Mouse (Mus musculus) c-Kit-negative CD71-positive TER-119-positive erythroid progenitor cells, embryonic 14.5 days (primary cell): ENCODE data around the gene Zfp719.
A peak's percentile ranks its signal among the peaks of the same experiment; 100 is the strongest.

Experiments used
- DNase-seq: peaks from one replicate; pipeline ENCODE4 v3.0.0-alpha.2; 2013; ENCODE audit warnings: low read depth, low spot score

Zfp719 gene

DNA sequence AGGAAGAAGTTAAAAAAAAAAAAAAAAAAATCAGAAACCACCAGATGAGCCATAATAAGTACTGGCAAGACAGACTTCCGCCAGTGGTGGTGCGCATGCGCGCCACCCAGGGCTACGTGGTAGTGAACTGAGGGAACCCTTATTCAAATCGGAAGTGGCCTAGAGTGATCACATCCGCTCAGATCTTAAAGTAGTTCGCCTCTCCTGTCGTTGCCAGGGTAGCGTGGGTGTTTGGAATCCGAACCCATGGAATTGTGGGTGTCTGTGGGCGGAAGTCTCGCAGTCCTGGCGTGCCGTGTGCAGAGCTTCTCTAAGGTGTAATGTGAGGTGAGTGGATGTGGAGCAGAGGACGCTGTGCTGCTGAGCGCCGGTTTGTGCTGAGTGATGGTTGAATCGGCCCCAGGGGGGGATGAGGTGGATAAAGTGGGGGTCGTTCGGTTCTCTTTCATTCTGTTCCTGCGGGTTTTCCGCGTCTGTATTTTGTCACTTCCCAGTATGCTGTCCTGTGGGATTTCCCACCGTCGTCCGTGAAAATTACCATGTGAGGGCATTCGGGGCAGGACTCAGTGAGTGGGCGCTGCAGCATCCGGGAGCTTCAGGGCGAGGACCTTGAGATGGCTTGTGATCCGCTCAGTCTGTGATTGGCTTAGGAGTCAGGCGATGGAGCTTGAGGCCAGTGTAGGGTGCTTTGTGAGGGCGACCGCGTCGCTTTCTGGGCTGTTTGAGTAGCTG lies at the start of gene Zfp719:
Zfp719 (plus strand) TSS at position 171 of the 732 bp plus-strand sequence.
- DNase-seq: peak; percentile 59

DNA sequence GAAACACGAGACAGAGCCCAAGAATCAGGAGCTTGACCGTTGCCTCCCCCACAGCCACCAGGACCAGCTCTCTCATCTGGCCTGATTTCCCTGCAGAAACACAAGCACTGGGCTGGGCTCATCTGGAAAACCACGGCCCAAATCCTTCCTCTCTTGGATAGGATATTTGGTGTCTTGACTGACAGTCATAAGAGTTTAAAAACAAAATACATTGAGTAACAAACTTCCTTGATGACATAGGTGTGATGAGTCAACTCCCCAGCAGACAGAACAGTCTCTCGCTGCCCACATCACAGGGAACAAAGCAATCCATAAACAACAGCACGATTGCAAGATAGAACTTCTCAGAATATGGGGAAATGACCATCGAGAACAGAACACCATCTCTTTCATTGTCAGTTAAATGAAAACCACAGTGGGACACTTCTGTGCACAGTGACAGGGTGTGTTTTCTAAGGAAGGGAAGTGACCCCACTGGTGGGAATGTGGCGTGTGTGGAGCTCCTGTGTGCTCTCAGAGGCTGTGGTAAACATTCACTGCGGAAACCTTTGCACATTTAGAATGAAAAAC lies 49.1 kb upstream of the Zfp719 start:
- no peak for DNase-seq

DNA sequence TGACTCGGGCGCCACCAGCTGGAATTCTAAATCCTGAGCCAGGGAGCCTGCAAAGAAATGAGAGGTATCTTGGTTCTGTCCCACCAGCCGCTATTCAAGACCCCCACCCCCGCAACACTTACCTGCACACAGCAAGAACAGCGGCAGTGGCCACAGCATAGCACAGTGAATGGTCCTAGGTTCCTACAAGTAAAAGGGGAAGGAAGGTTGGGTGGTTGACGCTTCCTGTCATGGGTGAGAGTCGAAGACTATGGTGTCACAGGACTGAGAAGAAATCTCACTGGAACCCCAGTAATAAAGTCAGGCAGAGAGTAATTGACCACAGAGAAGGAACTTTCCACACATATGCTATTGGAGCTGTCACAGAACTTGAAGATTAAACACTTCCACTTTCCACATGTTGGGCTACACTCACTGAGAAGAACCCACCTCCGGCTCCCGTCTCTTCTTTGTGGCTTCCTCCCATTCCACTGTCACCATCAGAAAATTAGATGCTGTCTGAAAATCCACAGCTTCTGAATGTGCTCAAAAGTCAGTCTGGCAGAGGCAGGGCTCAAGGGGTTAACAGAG lies 46.4 kb upstream of the Zfp719 start:
- no peak for DNase-seq

DNA sequence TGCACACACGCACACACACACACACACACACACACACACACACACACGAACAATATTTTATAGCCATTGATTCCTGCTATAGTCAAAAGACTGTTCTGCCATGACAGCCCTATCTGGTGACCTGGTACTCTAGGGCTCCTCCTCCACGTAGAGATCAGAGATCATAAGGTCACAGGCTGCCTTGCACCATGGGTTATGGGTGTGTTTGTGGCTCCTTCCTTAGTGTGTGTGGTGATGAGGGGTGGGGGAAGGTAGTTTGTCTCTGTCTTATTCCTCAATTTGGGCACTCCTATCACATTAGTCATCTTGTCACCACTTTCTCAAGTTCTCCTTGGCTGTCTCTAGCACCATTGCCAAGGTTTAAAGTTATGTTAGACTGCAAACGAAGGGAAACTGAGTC lies 40.9 kb upstream of the Zfp719 start:
- DNase-seq: no peak

DNA sequence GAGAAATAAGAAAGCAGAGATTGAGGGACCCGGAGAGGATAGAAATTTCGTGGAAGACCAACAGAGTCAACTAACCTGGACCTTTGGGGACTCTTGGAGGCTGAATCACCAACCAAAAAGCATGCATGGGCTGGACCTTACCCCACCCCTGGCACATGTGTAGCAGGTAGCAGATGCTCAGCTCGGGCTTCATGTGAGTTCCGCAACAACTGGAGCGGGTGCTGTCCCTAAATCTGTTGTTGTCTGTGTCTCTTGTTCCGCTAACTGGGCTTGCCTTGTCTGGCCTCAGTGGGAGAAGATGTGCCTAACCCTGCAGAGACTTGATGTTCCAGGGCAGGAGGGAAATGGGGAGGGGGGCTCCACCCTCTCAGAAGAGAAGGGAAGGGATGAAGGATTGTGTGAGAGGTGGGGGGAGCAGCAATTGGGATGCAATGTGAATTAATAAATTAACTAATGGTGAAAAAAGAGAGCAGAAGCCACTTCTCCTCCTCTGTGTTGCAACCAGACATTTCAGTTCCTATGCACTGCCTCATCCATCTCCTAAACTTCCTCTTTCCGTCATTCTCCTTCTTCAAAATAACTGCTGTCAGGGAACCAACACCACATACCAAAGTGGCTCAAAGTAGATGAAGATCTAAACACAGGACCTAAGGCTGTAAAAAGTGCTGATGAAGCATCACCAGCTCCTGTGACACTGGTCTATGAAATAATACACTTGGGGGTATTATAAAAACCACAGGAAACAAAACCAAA lies 35.0 kb upstream of the Zfp719 start, which contains the start of gene Cd33:
Cd33 (minus strand) TSS at position 204 of the 753 bp plus-strand sequence.
- no peak for DNase-seq

DNA sequence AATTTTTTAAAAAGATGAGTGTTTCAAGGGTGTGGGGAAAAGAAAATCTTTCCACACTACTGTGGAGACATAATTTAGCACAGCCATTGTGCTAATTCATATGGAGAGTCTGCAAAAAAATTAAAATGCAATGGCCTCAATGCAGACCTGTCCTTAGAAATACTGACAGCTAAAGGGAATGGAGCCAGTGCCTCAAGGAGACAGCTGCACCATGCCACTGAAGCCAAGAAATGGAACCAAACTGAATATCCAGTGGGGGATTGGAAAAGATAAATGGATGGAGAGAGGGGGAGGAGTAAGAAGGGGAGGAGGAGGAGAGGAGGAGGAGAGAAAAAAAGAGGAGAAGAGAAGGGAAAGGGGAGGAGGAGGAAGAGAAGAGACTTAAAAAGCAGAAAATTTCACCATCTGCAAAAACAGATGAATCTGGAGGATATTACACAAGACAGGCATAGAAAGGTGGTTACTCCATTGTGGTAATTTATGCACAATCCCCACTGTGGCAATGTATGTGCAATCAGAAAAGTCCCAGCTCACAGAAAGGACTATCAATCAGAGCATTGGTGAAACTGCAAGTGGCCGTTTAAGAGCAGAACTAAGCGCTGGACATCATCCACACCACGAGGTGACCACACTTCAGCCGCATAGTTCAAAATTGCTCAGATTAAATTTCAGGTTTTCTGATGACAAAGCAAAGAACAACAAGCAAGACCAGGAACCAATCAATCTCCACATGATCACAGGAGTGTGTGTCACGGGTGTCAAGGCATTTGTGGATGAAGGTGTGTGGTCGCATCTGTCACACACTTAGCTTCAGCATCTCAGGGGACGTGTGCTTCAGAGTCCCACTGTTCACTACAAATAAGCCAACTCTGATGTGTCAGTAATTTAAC lies 33.5 kb upstream of the Zfp719 start:
- no peak for DNase-seq

DNA sequence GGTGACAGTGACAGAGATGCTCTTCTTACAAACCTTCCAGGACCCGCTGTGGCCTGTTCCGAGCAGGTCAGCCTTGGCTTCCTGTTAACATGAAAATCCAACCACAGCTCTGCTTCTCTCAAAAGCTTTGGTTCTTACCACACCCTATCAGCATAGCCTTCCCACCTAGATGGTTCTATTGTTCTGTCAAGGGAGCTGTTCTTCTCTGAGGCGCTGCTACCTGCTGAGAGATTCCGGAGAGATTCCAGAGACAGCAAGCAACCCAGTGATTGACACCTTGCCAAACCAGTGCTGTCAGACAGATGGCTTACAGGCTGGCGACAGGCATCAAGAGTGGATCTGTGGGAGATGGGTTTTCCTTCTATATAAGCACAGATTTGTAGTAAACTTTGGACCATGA lies 31.7 kb upstream of the Zfp719 start:
- DNase-seq: no peak

DNA sequence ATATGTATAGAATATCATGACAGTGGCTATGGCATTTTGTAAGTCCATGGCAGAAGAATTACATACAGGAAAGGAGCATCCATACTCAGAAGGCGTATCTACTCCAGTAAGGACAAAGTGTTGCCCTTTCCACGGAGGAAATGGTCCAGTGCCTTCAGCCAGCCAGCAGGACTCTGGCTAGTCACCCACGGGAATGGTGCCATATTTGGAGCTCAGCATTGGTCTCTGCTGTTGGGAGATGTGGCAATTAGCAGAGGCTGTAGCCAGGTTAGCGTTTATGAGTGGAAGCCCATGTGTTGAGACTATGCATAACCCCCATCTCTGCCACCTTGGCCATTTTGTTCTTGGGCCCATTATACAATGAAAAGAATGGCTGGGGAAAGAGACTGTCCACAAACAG lies 31.2 kb upstream of the Zfp719 start:
- no peak for DNase-seq

DNA sequence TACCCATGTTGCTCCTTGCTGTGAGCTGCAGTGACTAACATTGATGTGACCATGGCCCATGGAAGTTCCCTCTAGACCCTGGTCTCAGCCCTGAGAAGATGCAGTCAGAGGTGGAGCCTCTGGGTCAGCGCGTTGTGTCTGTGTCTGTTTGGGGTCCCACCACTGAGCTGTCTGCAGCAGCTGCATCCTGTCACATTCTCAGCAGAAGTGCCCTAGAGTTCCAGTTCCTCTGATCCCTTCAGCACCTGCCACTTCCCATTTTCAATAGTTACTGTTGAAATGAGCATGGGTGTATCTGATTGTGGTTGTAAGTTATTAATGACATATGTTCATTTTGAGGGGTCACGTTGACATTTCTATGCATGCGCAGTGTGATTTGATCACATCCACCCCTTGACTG lies 26.3 kb upstream of the Zfp719 start:
- no peak for DNase-seq

DNA sequence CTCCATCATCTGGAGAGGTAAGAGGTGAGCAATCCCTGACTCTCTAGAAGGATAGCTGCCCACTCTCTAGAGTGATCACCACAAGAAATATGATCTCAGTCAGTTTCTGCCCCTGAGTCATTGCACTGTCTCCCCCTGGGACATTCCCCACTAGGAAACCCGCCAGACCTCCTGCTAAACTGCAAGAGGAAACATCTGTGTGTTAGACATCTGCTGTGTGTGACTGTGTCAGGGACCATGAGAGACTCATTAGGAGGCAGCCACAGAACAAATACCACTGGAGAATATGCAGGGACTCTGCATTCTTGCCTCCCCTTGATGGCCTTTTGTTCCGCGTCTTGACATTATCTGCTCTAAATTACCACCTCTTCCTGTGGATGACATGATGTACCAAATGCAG lies 24.9 kb upstream of the Zfp719 start:
- DNase-seq: no peak

DNA sequence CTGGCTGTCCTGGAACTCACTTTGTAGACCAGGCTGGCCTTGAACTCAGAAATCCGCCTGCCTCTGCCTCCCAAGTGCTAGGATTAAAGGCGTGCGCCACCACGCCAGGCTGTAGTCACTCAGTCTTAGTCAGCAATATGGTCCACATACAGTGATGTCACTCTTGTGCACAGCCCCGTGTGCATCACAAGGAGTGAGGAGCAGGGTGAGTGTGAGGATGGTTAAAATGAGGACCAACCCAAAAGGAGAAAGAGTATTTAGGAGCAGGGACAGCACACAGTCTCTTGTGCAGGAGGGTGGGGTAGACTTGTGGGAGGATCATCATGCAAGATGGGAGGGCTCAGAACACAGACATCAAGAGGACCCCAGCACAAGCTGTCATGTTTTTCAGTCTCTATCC lies 24.1 kb upstream of the Zfp719 start:
- DNase-seq: no peak

DNA sequence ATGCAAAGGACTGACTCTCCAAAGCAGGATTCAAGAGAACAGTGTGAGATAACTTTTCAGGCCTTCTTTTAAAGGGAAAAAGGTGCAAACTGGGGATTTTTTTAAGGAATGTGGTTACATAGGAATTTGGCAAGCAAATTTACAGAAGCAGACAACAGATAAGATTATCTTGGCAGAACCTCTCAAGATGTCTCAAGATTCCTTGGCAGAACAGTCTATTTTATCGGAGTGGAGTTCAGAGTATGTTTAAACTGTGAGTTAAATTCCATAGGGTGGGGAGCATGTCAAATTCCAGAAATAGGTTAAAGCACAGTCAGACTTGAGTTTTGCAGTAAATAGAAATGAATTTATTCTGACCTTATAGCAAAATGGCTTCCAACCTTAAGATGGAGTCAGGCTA lies 22.5 kb upstream of the Zfp719 start:
- DNase-seq: no peak

DNA sequence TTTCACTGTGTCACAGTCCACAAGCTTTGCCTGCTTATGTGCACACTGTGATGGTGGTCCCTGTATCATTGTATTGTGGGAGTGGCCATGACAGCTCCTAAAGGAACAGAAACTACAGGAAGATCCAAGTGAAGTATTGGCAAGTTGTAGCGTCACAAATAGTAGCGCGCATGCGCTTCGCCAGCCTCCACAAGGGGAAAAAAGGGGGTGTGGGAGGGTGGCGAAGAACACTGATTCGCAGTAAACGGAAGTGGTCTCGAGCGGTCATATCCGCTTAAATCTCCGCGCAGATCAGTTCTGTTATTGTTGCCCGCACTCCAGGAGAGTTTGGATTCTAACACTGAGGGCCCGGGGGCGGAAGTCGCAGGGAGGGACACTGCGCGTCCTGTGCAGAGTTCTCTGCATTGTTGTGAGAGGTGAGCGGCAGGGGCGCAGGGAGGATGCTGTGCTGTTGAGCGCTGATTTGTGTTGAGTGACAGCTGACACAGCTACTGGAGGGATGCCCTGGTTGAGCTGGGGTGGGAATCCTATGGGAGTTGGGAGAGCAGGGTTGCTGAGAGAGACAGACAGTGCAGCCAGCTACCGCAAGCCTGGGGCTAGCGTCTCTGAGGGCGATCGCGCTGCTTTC lies 17.3 kb upstream of the Zfp719 start, which contains the start of gene Zfp658:
Zfp658 (plus strand) TSS at position 251 of the 628 bp plus-strand sequence.
- no peak for DNase-seq

DNA sequence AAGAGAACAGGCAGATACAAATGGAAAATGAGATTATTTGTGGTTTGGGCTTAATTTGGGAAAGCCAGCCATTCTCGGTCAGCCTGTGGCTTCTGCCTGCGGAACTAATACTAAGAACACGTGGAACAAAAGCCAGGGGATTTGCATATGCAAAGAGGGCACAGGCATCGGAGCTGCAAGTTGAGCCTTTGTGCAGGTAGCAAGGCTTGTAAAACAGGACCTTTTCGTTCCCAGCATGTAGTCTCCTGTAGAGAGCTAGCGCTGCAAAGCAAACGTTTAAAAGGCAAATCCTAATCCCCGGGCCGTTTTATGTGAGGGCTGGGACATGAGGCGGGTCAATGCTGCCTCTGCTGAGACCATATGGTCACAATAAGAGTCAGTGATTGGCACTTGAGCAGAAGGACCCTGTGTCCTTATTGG lies 16.7 kb upstream of the Zfp719 start:
- DNase-seq: no peak

DNA sequence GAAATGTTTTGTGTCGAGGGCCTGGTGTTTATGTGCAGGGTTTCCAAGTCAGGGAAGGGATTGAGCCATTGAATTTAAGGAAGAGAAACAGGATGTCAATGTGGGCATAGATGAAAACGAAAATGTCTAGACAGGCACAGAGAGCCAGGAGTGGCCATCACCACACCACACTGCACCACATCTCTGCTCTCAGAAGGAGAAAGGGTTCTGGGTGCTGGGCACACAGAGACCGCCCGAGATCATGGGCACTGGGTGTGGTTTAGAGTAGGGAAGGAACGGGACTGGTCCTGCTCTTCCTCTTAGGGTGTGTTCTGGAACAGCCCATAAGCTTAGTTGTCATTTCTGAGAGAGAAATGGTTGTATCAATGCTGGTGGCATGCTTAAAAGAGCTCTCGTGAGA lies 16.1 kb upstream of the Zfp719 start:
- DNase-seq: no peak

DNA sequence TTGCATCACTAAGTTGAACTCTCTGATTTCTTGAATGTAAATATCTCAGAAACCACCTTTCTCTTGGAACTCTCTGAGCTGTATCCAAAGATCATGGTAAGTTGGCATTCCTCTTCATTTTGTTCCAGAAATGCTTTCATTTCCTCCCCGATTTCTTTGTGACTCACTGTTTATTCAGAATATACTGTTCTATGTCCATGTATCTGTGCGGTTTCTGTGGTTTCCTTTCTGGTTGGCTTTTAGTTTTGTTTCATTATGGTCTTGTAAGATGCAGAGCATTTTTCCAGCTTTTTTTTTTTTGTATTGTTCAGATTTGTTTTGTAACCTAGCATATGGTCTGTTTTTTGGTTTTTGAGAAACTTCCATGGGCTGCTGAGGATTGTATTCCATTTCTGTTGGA lies 8.2 kb upstream of the Zfp719 start:
- DNase-seq: no peak

DNA sequence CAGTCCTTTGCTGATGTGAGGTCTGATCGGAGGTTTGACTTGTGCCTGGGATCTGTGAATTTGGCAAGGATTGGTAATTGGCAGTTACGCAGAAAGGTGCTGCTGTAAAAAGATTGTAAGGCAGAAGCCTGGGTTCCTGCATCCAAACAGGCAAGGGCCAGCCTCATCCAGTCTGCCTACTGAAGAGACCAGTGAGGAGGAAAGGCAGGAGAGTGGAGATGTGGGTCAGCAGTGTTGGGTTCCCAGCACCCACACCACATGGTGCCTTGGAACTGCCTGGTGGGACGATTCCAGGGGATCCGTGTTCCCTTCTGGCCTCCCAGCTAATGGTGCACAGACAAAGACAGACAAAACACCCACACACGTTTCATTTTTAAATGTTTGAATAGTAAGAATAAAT lies 1.1 kb downstream of the Zfp719 start:
- no peak for DNase-seq

DNA sequence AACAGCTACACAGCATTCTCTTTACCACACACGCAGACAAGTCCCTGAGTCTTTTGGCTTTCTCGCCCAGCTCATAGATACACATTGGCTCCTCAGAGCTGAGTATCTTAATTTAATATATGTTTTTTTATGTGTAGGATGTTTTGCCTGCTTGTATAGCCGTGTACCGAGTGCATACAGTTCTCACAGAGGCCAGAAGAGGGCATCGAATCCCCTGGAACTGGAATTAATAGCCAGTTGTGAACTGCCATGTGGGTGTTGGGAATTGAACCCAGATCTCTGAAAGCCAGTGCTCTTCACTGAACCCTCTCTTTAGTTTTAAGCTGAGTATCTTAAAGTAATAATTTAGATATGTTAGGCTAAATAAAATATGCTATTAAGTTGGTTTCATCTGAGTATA lies 5.4 kb downstream of the Zfp719 start:
- no peak for DNase-seq

DNA sequence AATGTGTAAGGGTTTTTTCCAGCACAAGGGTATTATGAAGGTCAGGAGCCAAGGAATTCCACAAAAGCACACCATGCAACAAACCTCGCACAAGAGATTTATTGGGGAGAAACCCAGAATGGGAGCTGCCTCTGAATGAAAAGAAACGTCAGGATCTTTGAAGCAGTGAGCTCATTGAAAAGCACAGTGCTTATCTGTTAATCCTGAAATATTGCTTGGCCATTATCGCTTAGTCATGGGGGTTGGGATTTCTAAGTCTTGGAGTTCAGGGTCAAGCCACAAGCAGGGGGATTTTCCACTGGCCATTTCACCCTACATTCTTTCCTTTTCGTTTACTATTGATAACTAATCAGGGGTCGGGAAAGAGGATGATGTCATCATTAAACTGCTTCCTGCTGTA lies 22.5 kb downstream of the Zfp719 start:
- DNase-seq: no peak

DNA sequence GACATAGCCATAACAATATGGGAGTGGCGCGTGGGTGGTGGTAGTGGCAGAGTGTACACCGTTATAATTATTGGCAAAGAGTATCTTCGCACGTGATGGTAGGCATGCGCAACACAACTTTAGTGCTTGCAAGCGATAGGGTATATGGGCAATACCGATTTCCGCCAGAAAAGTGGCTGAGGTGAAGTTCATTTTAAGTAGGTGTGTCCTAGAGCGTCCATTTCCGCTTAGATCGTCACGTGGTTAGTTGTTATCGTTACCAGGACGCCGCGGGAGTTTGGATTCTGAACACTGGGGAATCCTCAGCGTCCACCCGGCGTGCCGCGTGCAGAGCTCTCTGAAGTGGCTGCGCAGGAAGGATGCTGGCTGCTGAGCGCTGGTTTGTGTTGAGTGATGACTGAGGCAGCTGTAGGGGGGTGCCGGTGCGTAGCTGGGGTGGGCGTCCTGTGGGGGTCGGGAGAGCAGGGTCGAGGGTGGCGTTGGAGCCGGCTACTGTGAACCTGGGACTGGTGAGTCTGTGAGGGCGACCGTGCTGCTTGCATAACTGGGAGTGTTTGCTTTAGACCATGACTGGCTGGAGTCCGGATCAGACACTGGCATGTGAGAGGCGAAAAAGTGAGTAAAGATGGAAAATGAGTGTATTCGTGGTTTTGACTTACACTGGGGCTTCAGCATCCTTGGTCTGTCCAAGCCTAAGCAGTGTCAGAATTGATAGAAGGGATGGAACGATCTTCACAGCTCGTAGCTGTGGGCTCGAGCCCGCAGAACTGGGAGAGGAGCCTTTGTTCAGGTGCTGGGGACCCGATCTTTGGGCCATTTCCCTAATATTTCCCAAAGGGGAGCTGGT lies 27.7 kb downstream of the Zfp719 start, which contains the start of gene Zfp819:
Zfp819 (plus strand) TSS at position 274 of the 847 bp plus-strand sequence.
- no peak for DNase-seq
